Mouse (Mus musculus) forebrain, embryonic 11.5 days (tissue): ENCODE data around the gene Scg3. TPM values are rescaled to one million over a fixed set of nuclear protein-coding genes. Genes with fewer than 3 reads are reported as not detected.
"Not testable (repeated sequence)": the region's sequence is repeated elsewhere in the genome, so short reads cannot be mapped to it uniquely, and the experiment has no call there.

Source experiments
- ATAC-seq: fragments of 200-750 bp; cut with Nextera tagmentation; replicated peaks from 2 replicates; pipeline ENCODE4 v1.8.0; 2017; ENCODE audit warnings: moderate TSS enrichment; ENCODE audit not compliant: low FRiP score
- DNase-seq: peaks from one replicate; pipeline ENCODE4 v3.0.0-alpha.2; 2017; ENCODE audit warnings: low spot score
- H3K27ac ChIP-seq: fragments of 300-500 bp; sonication (generic); 2 replicates; pipeline ENCODE4 v1.5.1; 2014; ENCODE audit warnings: low read depth, low read length
- H3K27me3 ChIP-seq: fragments of 300-500 bp; sonication (generic); 2 replicates; pipeline ENCODE4 v1.6.1; 2014; ENCODE audit warnings: mild to moderate bottlenecking, low read length, mixed read lengths; ENCODE audit not compliant: control insufficient read depth, insufficient read depth
- H3K36me3 ChIP-seq: fragments of 300-500 bp; sonication (generic); 2 replicates; pipeline ENCODE4 v1.6.1; 2014; ENCODE audit warnings: mild to moderate bottlenecking, low read length, moderate library complexity, mixed read lengths; ENCODE audit not compliant: control insufficient read depth, insufficient read depth
- H3K4me1 ChIP-seq: fragments of 300-500 bp; sonication (generic); replicated peaks from 2 replicates; pipeline ENCODE4 v1.6.1; 2014; ENCODE audit warnings: low read length, mixed read lengths; ENCODE audit not compliant: control insufficient read depth, insufficient read depth
- H3K4me2 ChIP-seq: fragments of 300-500 bp; sonication (generic); 2 replicates; pipeline ENCODE4 v1.6.1; 2014; ENCODE audit warnings: low read depth, mild to moderate bottlenecking, low read length, moderate library complexity, mixed read lengths; ENCODE audit not compliant: severe bottlenecking
- H3K4me3 ChIP-seq: fragments of 300-500 bp; sonication (generic); 2 replicates; pipeline ENCODE4 v1.5.1; 2014; ENCODE audit warnings: low read depth, low read length
- H3K9ac ChIP-seq: fragments of 300-500 bp; sonication (generic); 2 replicates; pipeline ENCODE4 v1.6.1; 2014; ENCODE audit warnings: low read length
- H3K9me3 ChIP-seq: fragments of 300-500 bp; sonication (generic); 2 replicates; pipeline ENCODE4 v1.6.1; 2016; ENCODE audit warnings: low read length, mixed read lengths; ENCODE audit not compliant: control insufficient read depth
- WGBS: fragments of 180-500 bp; shearing (Covaris S2); extraction: QIAGEN DNeasy Blood & Tissue Kit; methylation state at CpG from one replicate; pipeline ENCODE4 v1.1.7; 2014; 5-methylcytosine and 5-hydroxymethylcytosine counted together
- polyA plus RNA-seq: library from polyadenylated mRNA; unstranded; fragments of >200 nt; fragmentation: Nextera tagmentation; extraction: Ambion mirVana; gene quantifications from 2 replicates; pipeline ENCODE4 v1.2.1, GENCODE M21; 2014

The Scg3 gene
- polyA plus RNA-seq, 1 experiment from 2014 or later, result 41.4 TPM

DNA sequence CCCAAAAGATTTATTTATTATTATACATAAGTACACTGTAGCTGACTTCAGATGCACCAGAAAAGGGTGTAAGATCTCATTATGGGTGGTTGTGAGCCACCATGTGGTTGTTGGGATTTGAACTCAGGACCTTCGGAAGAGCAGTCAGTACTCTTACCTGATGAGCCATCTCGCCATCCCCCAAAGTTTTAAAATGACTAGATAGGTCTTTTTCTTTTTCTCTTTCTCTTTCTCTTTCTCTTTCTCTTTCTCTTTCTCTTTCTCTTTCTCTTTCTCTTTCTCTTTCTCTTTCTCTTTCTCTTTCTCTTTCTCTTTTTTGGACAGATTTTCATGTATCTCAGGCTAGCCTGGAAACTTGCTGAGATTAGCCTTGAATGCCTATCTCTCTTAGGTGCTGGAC is 64.1 kb downstream of the Scg3 start:
- H3K9me3 ChIP-seq, H3K9ac ChIP-seq, ATAC-seq, H3K36me3 ChIP-seq, DNase-seq, H3K4me3 ChIP-seq, H3K4me2 ChIP-seq, H3K27ac ChIP-seq, H3K4me1 ChIP-seq, H3K27me3 ChIP-seq: not testable (repeated sequence)
- 88% methylated on average over 2 of the region's 2 CpGs for WGBS

DNA sequence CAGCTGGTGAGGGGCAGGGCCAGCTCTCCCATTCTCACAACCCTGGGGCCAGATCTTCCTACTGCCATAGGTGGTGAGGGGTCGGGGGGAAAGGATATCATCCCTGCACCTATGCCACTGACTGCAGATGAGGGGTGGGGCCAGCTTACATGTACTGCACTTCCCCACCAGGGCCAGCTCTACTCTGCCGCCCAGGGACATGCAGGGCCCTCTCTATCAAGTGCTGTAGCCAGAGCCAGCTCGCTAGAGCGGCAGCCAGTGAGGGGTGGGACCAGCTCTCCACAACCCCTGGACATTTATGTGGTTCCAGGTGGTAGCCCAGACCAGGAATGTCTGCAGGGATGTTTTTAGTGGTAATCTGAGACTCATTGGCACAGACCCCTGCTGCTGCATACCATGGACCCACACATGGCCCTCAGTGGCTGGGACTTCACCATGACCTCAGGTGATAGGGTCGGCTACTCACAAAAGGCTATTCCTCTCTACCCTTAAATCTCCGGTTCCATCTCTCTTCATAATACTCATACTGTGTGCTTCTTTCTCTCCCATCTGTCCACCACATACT is 64.9 kb downstream of the Scg3 start:
- ATAC-seq (no peak), DNase-seq (no peak)
- no peaks in the 10 kb centered on the region for H3K9me3 ChIP-seq
- no peak overlapping the region for H3K9ac ChIP-seq
- no peaks in the 10 kb centered on the region; the same call in 1 of the 2 replicates for H3K27me3 ChIP-seq
- 83% methylated on average over 6 of the region's 6 CpGs for WGBS
- H3K36me3 ChIP-seq, result no peaks in the 10 kb centered on the region
- no peak overlapping the region for H3K4me3 ChIP-seq
- no peak overlapping the region for H3K27ac ChIP-seq
- no peaks in the 10 kb centered on the region for H3K4me1 ChIP-seq
- H3K4me2 ChIP-seq, result no peak overlapping the region

DNA sequence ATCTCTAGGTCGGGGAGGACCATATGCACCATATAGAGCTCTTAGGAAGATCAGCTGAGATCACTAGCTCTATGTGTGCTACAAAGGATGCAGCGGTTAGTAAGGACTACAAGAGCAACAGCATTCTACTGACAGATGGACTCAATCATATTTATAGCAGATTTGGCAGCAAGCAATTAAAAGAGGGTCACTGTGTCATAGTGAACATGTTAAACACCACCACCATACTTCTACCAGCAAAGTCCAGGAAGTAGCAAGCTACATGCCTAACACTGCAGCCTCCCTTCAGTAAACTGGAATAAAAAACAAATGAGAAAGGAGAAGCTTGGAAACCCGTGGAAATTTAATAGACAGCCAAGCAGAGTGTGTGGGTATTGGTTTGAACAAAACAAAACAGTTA is 67.3 kb downstream of the Scg3 start:
- WGBS, result 72% methylated on average over 3 of the region's 3 CpGs
- no peaks in the 10 kb centered on the region for H3K36me3 ChIP-seq
- H3K4me3 ChIP-seq, result no peak overlapping the region
- H3K9ac ChIP-seq, result no peak overlapping the region
- no peak overlapping the region for H3K27ac ChIP-seq
- ATAC-seq (no peak), DNase-seq (no peak)
- no peak overlapping the region for H3K4me2 ChIP-seq
- H3K9me3 ChIP-seq, result no peaks in the 10 kb centered on the region
- no peaks in the 10 kb centered on the region; the same call in 1 of the 2 replicates for H3K27me3 ChIP-seq
- H3K4me1 ChIP-seq, result no peaks in the 10 kb centered on the region

DNA sequence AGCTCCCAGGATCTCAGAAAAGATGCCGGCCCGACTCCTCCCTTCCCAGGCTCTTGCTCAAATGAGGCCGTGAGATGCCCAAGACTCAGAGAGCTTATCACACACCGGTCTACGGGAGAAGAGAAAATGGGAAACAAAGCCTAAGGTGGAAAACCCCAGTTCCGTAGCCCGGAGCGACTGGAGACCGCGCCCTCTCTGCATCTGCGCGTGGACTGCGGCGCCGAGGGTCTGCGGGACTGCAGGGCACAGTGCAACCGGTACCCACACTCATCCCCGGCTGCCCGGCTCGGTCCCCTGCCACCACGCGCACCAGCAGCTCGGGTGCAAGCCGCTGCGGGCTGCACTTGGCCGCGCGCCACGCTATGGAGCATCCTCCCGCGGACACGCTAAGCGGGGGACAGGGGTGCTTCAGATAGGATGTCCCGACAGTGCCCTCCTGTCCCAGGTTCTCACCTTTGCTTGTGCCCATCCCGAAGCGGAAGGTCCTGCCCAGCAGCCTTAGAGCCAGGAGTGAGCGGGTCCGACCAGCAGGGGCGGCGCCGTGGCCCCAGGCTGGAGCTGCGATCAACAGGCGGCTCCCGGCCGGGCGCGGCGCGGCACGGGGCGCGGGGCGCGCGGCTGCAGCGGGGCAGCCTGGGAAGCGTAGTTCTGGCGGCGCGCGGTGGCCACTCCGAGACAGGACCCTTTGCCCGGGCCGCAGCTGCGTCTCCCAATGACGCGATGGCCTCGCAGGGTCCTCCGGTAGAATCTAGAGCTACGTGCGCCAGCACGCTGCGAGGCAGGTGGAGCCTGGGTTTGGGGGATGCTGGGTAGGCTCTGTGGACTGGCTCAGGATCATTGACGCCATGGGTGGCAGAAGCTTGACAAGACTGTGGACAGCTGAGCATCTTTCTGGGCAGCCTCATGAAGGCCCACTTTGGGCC is 73.0 kb downstream of the Scg3 start, which contains the start of gene Tmod2:
Gene Tmod2 (minus strand): TSS at position 755 of the 923 bp plus-strand sequence.
- DNase-seq (peak; percentile 90), ATAC-seq (peak; percentile 94)
- H3K9me3 ChIP-seq, result no peaks in the 10 kb centered on the region
- peak within 1 kb of the TSS; percentile 77 for H3K9ac ChIP-seq
- peak within 1 kb of the TSS; percentile 42; the same call in 1 of the 2 replicates for H3K27ac ChIP-seq
- no peaks in the 10 kb centered on the region for H3K4me1 ChIP-seq
- no peaks in the 10 kb centered on the region for H3K27me3 ChIP-seq
- H3K4me3 ChIP-seq, result peak within 1 kb of the TSS; percentile 78
- no peaks in the 10 kb centered on the region for H3K36me3 ChIP-seq
- under 1% methylated on average over 70 of the region's 74 CpGs for WGBS
- H3K4me2 ChIP-seq, result peak within 1 kb of the TSS; percentile 69

DNA sequence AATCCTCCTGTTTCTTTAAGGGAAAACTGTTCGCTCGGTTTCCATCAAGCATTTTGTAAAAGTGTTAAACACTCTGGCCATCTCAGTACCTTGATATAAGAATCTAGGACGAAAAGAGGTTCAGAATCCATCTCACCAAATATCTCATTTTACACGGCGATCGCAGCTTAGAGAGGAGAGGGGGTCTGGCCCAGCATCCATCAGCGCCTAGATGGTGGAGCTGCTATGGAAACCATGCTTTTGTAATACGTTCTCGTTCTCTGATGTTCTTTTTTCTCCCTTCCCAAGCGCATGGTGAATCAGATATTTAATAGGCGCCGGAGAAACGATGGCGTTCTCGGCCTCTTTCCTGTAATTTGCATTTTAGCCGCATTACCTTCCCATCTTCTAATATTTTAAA is 73.9 kb downstream of the Scg3 start:
- Histone ChIP-seq H3K36me3 (no peaks in the 10 kb centered on the region), H3K27me3 (no peaks in the 10 kb centered on the region), H3K9ac (peak overlapping the region; percentile 77; the same call in 1 of the 2 replicates), H3K4me2 (peak overlapping the region; percentile 69), H3K4me3 (peak overlapping the region; percentile 78), H3K4me1 (no peaks in the 10 kb centered on the region), H3K9me3 (no peaks in the 10 kb centered on the region), H3K27ac (no peak overlapping the region)
- 14% methylated on average over 16 of the region's 16 CpGs for WGBS
- DNase-seq, result peak; percentile 50
- no peak for ATAC-seq

DNA sequence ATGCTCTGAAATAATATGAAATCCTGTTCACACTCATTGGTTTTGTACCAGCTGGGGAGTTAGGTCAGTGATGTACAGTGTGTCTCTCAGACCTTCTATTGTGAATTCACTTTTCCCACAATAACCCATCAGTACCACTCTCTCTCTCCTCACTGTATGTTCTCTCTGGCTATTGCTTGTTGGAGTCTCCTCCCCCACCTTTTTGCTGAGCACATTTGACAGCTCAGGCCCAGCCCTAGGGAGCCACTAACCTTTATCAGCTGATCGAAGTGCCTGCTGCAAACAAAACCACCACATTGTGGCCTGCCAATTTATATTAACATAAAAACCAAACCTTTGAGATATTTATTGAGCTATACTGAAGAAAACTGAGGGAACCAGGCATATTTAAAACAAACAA is 74.4 kb downstream of the Scg3 start:
- no peaks in the 10 kb centered on the region for H3K36me3 ChIP-seq
- H3K4me1 ChIP-seq, result no peaks in the 10 kb centered on the region
- ATAC-seq, result no peak
- no peak overlapping the region for H3K27ac ChIP-seq
- H3K9me3 ChIP-seq, result no peaks in the 10 kb centered on the region
- WGBS, result 49% methylated on average over 1 of the region's 1 CpGs
- H3K9ac ChIP-seq, result no peak overlapping the region; the same call in 1 of the 2 replicates
- no peak for DNase-seq
- H3K4me2 ChIP-seq, result peak overlapping the region; percentile 69; the same call in 1 of the 2 replicates
- H3K4me3 ChIP-seq, result peak overlapping the region; percentile 78; the same call in 1 of the 2 replicates
- no peaks in the 10 kb centered on the region for H3K27me3 ChIP-seq

DNA sequence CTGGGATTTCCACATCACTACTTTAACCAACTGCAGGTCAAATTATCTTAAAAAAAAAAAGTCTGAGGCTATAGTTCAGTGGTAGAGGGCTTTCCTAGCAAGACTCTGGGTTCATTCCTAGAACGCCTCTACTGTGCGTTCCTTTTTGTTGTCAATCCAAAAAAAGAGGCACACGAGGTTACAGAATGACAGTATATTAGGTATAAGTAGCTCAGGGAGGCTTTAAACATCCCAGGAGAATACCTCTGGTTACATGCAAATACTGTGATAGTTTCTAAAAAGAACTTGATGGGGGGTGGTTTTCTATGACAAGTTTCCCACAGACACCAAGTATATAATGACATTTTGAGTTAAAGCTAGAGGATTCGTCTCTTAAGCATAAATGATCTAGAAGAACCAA is 76.4 kb downstream of the Scg3 start:
- no peak overlapping the region for H3K4me3 ChIP-seq
- no peaks in the 10 kb centered on the region for H3K27me3 ChIP-seq
- no peaks in the 10 kb centered on the region for H3K9me3 ChIP-seq
- 94% methylated on average over 4 of the region's 4 CpGs for WGBS
- no peaks in the 10 kb centered on the region for H3K4me1 ChIP-seq
- no peaks in the 10 kb centered on the region for H3K36me3 ChIP-seq
- H3K27ac ChIP-seq, result no peak overlapping the region
- ATAC-seq, result no peak
- no peak for DNase-seq
- H3K4me2 ChIP-seq, result no peak overlapping the region
- no peak overlapping the region for H3K9ac ChIP-seq

DNA sequence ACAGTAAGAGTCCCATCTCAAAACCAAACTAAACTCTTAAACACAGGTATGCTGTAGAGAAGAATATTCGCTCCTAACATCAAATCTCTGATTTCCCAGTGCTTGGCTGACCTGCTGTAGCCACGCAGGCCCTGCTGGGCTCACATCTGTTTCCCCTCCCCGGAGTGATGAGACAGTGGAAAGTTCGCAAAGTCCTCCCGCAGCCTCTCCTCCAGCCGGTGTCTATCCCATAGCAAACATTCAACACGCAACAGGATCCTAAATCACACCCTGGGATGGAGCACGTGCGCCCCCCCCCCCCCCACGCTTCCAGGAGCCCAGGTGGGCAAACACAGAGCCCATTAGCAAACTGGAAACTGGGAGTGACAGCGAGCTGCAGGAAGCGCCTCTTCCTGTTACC is 82.3 kb downstream of the Scg3 start:
- no peaks in the 10 kb centered on the region for H3K36me3 ChIP-seq
- no peak overlapping the region for H3K4me3 ChIP-seq
- DNase-seq, result no peak
- 68% methylated on average over 12 of the region's 12 CpGs for WGBS
- no peaks in the 10 kb centered on the region for H3K4me1 ChIP-seq
- no peaks in the 10 kb centered on the region for H3K9me3 ChIP-seq
- H3K27ac ChIP-seq, result no peak overlapping the region
- H3K4me2 ChIP-seq, result no peak overlapping the region
- no peak for ATAC-seq
- H3K27me3 ChIP-seq, result no peaks in the 10 kb centered on the region
- H3K9ac ChIP-seq, result no peak overlapping the region
